Mouse (Mus musculus) ZHBTc4 (cell line): Measurements from ENCODE around the gene Slc5a4a.

Experiments used
- DNase-seq: peaks from one replicate; pipeline ENCODE4 v3.0.0-alpha.2; 2011; ENCODE audit warnings: low read depth, low spot score

Gene Slc5a4a

DNA sequence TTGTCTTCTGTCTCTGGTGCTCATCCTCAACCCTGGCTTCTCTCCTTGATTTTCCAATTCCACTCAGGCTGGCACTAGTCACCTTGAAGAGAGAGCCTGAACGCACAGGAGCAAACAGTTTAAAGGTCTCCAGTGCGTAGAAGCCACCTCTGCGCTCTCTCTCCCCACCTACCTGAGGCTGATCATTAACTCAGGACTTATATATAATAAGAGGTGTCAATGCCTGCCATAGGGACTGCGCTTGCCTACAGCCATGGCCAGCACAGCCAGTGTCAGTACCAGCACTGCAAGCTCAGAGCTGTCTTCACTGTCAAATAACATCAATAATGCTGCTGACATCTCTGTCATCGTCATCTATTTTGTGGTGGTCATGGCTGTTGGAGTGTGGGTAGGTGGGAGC is at the start of gene Slc5a4a:
TSS of gene Slc5a4a (plus strand) at position 174 of the 400 bp plus-strand sequence.
- DNase-seq = no peak

DNA sequence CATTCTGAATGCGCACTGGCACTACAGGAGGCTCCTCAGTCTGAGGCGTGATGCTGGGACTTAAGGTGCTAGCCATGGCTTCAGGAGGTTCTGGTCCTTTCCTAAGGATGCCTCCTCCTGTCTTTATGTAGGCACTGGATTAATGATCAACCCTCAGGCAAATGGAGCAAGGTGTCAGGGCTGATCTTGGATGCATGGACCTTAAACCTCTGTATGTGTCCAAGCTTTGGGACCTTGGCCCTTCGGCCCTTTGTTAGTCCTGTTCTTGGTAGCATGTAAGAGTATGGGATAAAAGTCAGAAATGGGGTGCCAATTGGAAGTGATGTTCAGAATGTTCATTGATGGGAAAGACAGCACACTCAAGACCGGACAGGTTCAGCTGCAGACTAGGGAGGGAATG is 36.4 kb upstream of the Slc5a4a start, which contains the start of gene Slc5a4b:
TSS of gene Slc5a4b (minus strand) at position 101 of the 400 bp plus-strand sequence.
- no peak for DNase-seq

DNA sequence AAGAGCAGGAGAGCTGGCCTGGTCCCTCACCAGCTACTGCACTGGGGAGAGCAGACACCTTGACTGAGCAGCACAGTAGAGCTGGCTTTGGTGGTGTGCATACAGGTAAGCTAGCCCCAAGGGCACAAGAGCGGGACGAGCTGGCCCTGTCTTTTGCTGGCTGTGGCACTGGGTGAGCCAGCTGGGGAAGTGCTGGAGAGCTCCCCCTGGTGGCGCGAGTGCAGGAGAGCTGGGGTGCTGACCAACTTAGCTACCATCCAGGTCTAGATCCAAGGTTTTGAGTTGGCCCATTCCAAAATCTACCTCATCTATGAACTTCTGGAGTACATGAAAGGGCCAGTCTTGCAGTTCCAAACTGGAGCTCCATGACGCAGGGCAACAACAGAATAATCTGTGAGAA is 29.3 kb upstream of the Slc5a4a start:
- DNase-seq = peak; percentile 88

DNA sequence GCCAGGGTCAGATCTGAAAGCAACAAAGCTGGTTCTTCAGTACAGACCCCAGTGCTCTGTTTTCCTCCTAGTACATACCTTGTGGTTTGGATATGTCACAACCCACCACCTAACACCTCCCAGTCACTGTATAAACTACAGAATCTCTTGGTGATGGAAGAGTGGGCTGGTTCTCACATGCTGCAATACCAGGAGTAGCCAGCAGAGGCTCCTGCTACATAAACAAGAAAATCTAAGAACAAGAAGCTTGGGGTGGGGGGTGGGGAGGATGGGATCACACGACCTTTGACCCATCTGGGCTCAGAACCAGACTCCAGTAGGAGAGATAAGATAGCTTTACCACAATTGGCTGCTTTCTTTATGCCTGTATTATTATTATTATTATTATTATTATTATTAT is 28.5 kb upstream of the Slc5a4a start:
- peak; percentile 85 for DNase-seq

DNA sequence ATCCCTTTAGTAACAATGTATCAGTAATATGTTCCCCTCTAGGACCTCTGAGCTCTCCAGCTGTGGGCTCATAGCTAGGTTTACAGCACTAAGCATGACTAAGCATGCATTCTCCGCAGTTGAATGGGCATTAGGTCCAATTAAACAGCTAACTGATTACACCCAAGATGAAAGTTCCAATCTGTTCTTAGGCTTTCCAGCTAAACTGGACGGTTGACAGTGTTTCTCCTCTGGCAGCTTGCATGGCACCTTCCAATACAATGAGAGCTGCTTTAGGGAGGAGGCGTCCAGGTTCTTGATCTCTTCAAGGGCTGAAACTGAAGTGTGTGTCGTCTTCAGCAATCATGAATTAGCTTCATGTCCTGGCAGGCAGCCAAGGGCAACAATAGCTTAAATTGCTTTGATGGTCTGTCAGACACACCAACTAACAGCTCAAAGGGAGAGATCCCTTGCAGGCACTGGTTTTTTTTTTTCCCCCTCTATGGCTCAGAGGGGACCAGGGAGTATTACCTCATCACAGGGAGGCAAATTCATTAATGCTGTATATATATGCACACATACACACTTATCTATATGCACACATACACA is 27.0 kb upstream of the Slc5a4a start:
- peak; percentile 23 for DNase-seq

DNA sequence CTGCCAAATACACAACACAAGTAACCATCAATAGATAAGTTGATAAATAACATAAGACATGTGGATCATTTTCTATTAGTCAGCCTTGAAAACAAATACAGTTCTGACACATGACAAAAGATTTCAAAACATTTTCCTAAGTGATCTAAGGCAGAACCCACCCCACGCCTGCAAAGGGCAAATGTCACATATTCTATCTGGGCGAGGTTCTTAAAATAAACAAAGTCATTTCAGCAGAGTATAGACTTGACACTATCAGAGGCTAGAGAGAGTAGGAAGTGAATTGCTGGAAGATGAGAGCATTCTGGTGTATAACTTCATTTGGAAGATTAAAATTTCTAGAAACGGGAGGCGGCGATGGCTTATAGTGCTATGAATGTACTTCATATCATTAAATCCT is 25.8 kb upstream of the Slc5a4a start:
- no peak for DNase-seq

DNA sequence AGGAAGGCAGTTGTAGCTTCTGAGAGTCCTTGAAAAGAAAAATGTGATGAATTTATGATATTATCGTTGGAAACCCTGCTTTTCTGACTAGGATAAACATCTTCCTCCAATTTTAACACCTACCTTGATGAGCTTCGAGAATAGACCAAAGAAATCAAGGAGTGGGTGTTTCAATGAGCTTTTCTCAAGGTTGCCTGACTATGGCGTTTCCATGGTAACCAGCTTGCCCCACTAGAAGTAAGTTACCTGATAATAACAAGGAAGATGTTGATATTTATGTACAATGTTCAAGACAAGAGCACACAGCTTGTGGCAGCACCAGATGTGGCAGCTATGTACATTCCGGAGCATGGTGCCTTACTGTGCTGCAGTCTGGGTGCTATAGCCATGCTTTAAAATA is 14.7 kb upstream of the Slc5a4a start:
- no peak for DNase-seq

DNA sequence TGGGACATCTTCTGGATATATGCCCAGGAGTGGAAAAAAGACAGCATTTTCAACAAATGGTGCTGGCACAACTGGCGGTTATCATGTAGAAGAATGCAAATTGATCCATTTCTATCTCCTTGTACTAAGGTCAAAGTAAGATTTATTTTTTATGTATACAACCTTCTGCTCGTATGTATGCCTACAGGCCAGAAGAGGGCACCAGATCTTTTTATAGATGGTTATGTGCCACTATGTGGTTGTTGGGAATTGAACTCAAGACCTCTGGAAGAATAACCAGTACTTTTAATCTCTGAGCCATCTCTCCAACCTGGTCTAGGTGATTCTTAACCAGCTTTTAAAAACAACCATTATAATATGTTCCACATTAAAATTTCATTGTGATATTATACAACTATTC is 10.9 kb upstream of the Slc5a4a start:
- DNase-seq = no peak

DNA sequence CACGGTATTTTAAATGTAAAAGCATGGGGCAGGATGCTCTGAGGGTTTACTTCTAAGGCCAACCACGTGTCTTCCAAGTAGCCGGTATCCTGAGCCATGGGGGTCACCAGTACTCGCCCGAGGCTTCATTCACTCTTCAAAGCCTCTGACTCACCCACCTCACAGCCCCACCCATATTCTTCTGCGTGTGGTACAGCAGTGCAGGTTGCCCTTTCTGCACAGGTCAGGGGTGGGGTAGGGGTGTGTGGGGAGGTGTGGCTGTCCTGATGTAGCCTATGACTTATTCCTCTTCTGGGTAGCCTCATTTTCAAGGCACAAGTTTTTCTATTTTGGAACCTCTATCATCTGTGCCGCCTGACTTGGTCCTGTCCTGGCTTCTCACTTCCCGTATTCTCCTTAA is 405 bp upstream of the Slc5a4a start:
- DNase-seq = peak; percentile 21

DNA sequence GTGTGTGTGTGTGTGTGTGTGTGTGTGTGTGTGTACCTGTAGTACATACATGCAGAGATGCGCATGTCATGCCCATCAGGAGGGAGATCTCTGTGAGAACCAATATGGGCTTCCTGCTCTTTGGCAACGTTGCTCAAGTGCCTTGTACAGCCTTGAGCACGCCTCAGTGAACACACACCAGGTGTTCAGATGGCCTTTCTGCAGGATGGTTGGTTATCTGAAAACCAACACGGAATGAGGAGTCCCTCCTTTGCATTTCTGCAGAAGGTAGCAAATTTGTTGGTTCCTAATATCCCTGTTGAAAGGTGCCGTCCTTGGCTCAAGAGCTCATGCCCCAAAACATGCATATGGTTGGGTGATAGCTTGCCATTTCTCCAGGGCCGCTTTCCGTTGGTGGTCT is 8.7 kb downstream of the Slc5a4a start:
- no peak for DNase-seq

DNA sequence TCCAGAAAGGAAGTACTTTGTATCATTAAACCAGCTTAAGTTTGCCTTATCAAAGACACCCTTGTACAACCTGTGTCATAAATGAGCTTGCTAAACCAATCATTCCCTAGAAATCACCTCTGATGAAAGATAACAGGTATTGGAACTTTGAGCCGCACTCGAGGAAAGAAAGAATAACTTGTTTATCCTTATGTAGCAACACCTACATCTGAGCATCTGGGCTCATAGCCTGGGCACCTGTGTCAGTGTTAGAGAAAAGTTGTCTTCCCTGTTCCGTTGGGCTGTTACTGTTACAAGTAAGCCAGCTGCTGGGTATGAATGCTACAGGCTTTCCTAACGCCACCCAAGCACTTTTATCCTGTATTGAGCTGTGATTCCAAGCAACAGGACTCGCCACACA is 10.3 kb downstream of the Slc5a4a start:
- no peak for DNase-seq

DNA sequence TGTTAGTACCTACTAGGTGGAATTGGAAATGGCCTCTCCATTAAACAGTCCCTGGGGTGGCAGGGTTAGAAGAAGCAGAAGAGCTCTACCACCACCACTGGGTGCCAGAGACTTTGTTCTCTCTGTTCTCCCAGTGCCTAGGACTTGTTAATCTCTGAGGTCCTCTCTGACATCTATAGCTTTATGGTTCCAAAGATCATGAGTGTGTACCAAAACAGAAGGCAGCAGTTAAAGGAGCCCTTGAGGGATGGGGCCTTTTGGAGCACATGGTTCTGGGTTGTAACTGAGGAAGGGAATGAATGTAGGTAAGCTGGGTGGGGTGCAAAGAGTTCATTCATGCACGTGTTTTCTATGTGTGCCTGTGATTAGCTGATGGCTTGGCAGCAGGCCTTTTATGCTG is 10.8 kb downstream of the Slc5a4a start:
- DNase-seq = no peak

DNA sequence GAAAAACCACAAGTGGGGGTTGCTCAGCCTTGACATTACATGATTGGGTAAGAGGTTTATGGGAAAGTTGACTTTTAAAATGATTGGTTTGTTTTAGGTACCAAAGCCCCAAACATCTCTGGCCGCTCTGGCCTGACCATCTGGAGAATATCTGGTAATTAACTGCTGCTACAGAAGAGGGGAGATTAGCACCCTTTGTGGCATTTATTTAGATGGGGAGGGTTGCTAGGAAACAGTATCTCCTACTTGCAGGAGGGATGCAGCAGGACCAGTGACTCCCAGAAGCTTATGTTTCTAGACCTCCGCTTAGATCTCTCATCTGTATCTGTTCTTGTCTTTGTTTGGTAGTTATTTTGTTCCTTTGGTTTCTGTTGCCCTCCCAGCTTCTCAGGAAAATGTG is 27.6 kb downstream of the Slc5a4a start:
- no peak for DNase-seq

DNA sequence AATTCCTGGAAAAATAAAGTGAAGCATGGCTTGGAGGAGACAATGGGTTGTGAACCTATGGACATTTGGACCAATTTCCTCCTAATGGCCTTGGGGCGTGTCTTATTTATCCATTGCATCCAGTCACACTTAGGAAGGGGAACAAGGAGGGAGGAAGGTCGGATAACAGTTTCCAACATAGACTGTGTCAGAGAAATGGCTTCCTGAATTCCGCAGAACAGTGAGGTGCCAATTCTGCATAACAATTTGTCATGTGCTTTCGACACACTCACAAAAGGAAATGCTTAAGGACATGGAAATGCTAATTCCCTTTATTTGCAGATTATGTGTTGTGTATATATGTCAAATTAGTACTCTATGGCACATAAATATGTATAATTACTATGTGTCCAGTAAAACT is 38.0 kb downstream of the Slc5a4a start:
- peak; percentile 58 for DNase-seq

DNA sequence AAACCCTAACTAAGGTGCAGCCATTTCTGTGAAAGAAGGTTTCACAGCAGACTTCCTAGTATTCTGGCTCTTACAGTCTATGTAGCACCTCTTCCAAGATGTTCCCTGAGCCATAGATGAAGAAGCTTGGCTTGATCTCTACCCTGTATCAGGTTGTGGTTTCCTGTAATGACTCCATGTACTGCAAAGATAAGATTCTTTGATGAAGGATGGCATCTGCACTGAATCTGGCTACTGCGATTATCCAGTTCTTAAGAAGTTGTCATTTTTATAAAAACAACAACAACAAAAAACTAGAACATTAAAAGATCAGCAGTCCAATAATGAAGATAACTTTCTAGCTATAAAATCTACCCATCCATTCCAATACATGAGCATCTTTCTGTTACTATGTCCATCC is 40.8 kb downstream of the Slc5a4a start:
- no peak for DNase-seq

DNA sequence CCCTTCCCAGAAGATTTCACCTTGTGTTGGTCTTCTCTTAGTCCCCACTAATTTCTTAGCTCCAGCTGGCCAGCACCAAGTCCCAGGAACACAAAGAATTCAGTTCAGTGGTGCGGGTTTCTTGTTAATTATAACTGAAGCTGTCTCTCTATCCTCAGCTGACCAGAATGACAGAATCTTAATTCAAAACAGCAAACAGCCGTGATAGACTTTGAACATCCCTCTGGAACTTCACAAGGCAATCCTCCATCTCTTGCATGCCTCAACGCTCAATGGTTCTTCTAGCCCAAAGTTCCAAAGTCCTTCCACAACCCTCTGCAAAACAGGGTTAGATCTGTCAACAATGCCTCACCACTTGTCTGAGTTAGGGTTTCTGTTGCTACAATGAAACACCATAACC is 54.2 kb downstream of the Slc5a4a start:
- DNase-seq = no peak

DNA sequence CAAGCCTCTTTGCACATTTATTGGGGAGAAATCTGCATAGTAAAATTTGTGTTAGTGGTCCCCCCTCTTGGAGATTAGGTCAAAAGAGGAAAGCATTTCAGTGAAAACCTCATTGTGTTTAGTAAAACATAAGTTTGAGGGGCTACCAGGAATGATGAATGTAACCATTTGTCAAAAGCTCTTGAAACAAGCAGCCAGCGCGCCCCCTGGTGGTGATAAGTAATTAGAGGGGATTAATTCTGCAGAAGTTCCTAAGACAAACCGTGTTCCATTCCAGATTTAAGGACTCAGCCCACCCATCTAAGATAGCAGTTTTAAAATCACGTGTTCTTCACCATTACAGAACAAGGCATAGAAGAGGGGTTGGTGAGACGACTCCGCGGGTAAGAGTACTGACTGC is 54.7 kb downstream of the Slc5a4a start:
- peak; percentile 87 for DNase-seq

DNA sequence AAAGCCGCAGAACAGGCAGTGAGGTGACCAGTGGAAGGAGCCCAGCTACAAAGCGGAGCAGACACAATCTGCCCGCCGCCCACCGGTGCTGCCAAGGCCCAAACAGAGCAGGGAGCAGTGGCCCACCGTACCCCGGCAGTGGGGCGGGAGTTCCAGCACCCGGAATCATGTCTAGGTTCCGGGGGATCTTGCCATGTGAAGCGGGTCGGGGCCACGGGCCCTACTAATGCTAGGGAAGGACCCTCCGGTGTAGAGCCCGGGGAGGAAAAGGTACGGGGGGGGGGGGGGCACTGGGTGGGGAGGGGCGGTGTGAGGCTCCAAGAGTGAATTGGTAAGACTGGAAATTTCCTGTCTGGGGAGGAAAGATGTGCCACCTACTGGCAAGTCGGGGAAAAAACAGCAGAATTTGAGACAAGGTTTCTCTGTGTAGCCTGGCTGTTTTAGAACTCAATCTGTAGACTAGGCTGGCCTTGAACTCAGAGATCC is 56.6 kb downstream of the Slc5a4a start:
- peak; percentile 64 for DNase-seq

DNA sequence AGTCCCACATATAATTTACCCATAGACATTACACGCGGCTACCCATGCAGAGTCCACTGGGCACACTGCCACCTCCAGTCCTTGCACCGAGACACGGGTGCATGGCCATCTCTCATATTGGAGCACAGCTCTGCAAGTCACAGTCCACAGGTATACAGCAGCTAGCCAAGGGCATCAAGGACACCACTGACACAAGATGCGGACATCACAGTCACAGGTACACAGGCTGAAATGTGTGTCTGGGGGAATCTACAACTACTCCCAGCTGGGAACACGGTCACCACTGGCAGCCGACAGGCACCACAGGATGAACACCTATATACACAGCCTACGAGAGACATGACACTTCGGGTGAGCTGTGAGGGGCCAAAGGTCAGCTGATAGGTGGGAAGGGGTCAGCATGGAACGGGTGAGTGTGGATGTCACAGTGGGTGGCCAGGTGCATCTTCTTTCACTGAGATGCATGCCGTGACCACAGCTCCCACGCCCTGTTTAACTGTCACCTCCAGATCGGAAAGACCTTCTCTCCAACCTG is 60.1 kb downstream of the Slc5a4a start:
- no peak for DNase-seq

DNA sequence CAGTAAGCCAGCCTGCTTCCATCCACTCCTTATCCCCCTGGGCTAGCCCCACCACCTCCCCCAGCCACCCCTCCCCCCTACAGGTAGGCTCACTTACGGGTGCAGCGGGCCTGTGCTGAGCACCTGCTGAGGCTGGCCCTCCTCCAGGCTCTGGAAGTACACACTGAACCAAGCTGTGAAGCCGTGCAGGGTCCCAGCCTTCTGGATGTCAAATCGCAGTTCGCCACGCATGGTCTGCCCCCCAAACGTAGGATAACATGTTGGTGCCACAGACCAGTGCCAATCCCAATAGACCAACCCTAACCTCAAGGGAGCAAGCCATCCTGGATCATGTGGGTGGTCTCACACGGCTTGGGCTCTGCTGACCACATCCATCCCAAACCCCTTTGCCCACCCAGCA is 62.0 kb downstream of the Slc5a4a start:
- no peak for DNase-seq

DNA sequence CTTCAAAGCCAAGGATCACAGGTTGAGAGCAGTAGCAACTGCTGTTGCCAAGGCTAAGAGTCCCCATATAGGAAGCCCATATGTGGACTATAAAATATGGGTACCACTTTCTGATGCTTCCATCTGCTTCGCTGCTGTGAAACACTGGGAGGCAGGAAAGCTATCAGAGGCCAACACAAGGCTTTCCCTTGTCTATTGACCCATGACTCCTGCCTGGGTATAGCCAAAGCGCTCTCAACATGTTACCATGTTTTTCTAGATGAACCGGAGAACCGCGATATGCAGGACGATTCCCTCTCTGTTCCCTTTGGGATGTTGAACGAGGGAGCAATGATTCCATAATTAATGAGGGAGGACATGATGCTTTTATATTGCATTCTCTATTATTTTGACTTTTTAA is 63.6 kb downstream of the Slc5a4a start:
- DNase-seq = no peak

DNA sequence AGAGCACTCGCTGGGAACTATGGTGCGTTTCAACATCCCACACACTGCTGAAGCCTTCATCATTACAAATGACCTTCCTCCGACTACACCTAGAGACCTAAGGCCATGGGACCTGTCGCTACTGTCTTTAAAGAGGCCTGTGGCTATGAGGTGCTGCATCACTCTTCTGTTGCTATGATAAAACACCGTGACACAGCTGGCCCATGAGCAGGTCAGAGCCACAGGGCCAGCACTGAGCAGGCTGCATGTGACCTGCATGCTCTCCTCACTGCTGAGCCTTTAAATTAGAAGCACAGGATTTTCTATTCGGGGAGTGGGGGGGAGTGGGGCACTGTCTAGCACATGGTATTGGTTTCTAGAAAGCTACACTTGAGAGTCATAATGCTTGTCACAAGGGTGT is 64.9 kb downstream of the Slc5a4a start:
- DNase-seq = no peak

DNA sequence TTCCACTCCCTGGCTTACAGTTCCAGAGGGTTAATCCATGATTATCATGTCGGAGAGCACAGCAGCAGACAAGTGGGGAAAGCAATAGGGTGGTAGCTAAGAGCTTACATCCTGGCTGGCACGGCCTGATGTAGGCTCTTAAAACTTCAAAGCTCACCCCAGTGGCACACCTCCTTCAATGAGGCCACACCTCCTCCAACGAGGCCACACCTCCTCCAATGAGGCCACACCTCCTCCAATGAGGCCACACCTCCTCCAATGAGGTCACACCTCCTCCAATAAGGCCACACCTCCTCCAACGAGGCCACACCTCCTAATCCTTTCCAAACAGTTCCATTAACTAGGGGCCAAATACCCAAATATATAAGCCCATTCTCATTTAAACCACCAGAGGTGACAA is 66.9 kb downstream of the Slc5a4a start:
- peak; percentile 10 for DNase-seq

DNA sequence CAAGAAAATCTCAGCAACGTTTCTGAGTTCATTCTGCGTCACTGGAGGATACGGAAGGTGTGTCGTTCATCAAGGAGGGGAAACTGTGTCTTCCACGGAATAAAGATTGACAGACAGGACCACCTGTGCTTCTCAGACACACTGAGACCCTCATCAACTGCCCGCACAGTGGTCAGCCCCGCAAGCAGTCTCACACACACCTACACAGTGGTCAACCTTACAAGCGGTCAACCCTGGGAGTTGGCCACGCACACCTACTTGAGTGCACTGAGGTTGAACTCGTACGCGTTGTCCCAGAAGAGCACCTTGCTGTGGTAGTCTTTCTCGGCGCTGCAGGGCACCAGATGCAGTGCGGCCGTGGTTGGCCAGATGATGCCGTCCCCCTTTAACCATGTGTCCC is 69.8 kb downstream of the Slc5a4a start:
- no peak for DNase-seq
